Mouse (Mus musculus): ENCODE data around the gene Vegfc.

DNA sequence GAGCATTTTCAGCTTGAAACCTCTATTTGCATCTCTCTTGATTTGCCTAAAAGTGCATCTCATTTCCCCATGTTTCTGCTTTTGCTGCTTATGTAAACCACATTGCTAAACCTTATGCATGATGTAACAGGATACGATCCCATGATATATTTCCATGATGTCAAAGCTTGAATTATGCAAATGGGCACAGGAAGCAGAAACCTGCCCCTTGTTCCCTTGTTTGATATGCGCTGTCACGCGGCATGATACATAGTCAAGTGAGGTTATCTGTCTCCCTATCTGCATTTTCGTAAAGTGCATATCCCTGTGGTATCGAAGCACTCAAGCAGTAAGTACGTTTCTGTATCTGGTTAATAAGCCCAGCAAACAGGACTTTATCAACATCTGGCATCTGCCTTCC lies 42.7 kb downstream of the Vegfc start:
- no peak for TF ChIP-seq CTCF (IDR thresholded peaks at IDR 0.05; ENCODE audit: borderline replicate concordance, control insufficient read depth, extremely low read depth, insufficient read depth, low read length, poor library complexity)
- TF ChIP-seq POLR2A (IDR thresholded peaks at IDR 0.05; ENCODE audit: control insufficient read depth, extremely low read depth, insufficient read depth, low read length, poor library complexity), result no peak

Measured in thymus, adult 2 months (tissue).